8 mouse cellular contexts compared by ENCODE assay signal in genomic region chr5:19907381-19907982, GRCm38 (mm10).
DNase-seq lines count a peak whose midpoint lies in the region; ATAC-seq and TF ChIP-seq lines count a peak whose summit lies in the region.

No protein-coding gene starts in this region.

- ATAC-seq in forebrain, embryonic 15.5 days (replicated peaks), result peak; percentile 53
- no peak for ATAC-seq in liver, embryonic 13.5 days (ENCODE audit: low read depth)
- no peak for ATAC-seq in stomach, embryonic 16.5 days (ENCODE audit: insufficient read depth, low FRiP score)

- intact Hi-C loops in gastrocnemius, adult 2 months (cut with DNase I), result no loop called here

- H3K9me3 ChIP-seq in ES-E14 (ENCODE audit: control insufficient read depth, insufficient read depth, low read depth, low read length), result no peaks in the 10 kb centered on the region
- H3K9me3 ChIP-seq in forebrain, embryonic 15.5 days, result no peaks in the 10 kb centered on the region
- no peaks in the 10 kb centered on the region for H3K9me3 ChIP-seq in liver, embryonic 13.5 days (replicated peaks)
- no peaks in the 10 kb centered on the region for H3K9me3 ChIP-seq in stomach, embryonic 16.5 days (replicated peaks; ENCODE audit: control insufficient read depth, low read length)

- whole genome bisulfite sequencing in forebrain, embryonic 15.5 days, result 1% methylated on average over 12 of the region's 12 CpGs
- 8% methylated on average over 12 of the region's 12 CpGs for WGBS in liver, embryonic 13.5 days (ENCODE audit: insufficient replicate concordance)
- 6% methylated on average over 12 of the region's 12 CpGs for WGBS in stomach, embryonic 16.5 days

- H3K4me1 ChIP-seq in ES-E14 (ENCODE audit: control insufficient read depth in 2 of 2, insufficient read depth in 2 of 2, low read length in 2 of 2, poor library complexity in 1 of 2), result peaks cover 0 to 8% of the 10 kb centered on the region in 2 experiments; a peak in 2 of 4 replicates
- peaks cover 26% of the 10 kb centered on the region for H3K4me1 ChIP-seq in forebrain, embryonic 15.5 days
- H3K4me1 ChIP-seq in liver, embryonic 13.5 days (replicated peaks), result no peaks in the 10 kb centered on the region
- peaks cover 11% of the 10 kb centered on the region for H3K4me1 ChIP-seq in stomach, embryonic 16.5 days (ENCODE audit: control insufficient read depth, insufficient read depth, low read length)

- no peaks in the 10 kb centered on the region for H3K27me3 ChIP-seq in forebrain, embryonic 15.5 days
- peaks cover 21% of the 10 kb centered on the region for H3K27me3 ChIP-seq in liver, embryonic 13.5 days
- no peaks in the 10 kb centered on the region; the same call in 1 of the 2 replicates for H3K27me3 ChIP-seq in stomach, embryonic 16.5 days (ENCODE audit: control insufficient read depth, insufficient read depth, low read length)

- no peak for DNase-seq in gastrocnemius, adult 2 months
- DNase-seq in gastrocnemius, adult 8-10 months (ENCODE audit: low spot score in 2 of 2), result no peak
- DNase-seq in ES-E14 (ENCODE audit: low read depth, low spot score), result peak; percentile 34
- no peak for DNase-seq in liver, embryonic 13.5 days
- DNase-seq in gastrocnemius, postnatal 25 days, result no peak
- no peak for DNase-seq in T-cell, adult 2 months (ENCODE audit: low spot score)

- H3K4me2 ChIP-seq in forebrain, embryonic 15.5 days (replicated peaks), result peak overlapping the region; percentile 60
- peak overlapping the region; percentile 24; the same call in 1 of the 2 replicates for H3K4me2 ChIP-seq in liver, embryonic 13.5 days
- H3K4me2 ChIP-seq in stomach, embryonic 16.5 days (ENCODE audit: low read depth, low read length), result peak overlapping the region; percentile 62

- H3K27ac ChIP-seq in gastrocnemius, adult 2 months, result no peak overlapping the region
- H3K27ac ChIP-seq in ES-E14 (ENCODE audit: insufficient read depth, low read depth, low read length, poor library complexity, severe bottlenecking), result no peak overlapping the region
- H3K27ac ChIP-seq in forebrain, embryonic 15.5 days (replicated peaks), result peak overlapping the region; percentile 92
- H3K27ac ChIP-seq in liver, embryonic 13.5 days, result no peak overlapping the region
- no peak overlapping the region for H3K27ac ChIP-seq in stomach, embryonic 16.5 days (ENCODE audit: low read length)

- no peak for TF ChIP-seq CTCF in gastrocnemius, adult 2 months (IDR thresholded peaks at IDR 0.05)

- H3K4me3 ChIP-seq in gastrocnemius, adult 2 months, result peak overlapping the region; percentile 51
- H3K4me3 ChIP-seq in ES-E14 (ENCODE audit: insufficient read depth in 1 of 2, low read depth in 1 of 2, low read length in 2 of 2, poor library complexity in 1 of 2, severe bottlenecking in 1 of 2), result no peak overlapping the region
- peak overlapping the region; percentile 75 for H3K4me3 ChIP-seq in forebrain, embryonic 15.5 days
- H3K4me3 ChIP-seq in liver, embryonic 13.5 days (replicated peaks), result peak overlapping the region; percentile 21; the same call in 1 of the 2 replicates
- H3K4me3 ChIP-seq in stomach, embryonic 16.5 days (replicated peaks; ENCODE audit: low read length), result peak overlapping the region; percentile 40

- no peaks in the 10 kb centered on the region for H3K36me3 ChIP-seq in ES-E14 (ENCODE audit: control insufficient read depth, insufficient read depth, low read length, poor library complexity, severe bottlenecking)
- H3K36me3 ChIP-seq in forebrain, embryonic 15.5 days, result no peaks in the 10 kb centered on the region
- no peaks in the 10 kb centered on the region for H3K36me3 ChIP-seq in liver, embryonic 13.5 days
- H3K36me3 ChIP-seq in stomach, embryonic 16.5 days (ENCODE audit: control insufficient read depth, insufficient read depth, low read length), result no peaks in the 10 kb centered on the region

- no peak overlapping the region for H3K9ac ChIP-seq in ES-E14 (ENCODE audit: insufficient read depth, low read depth, low read length, poor library complexity, severe bottlenecking)
- peak overlapping the region; percentile 79 for H3K9ac ChIP-seq in forebrain, embryonic 15.5 days (replicated peaks)
- no peak overlapping the region for H3K9ac ChIP-seq in liver, embryonic 13.5 days
- peak overlapping the region; percentile 23; the same call in 1 of the 2 replicates for H3K9ac ChIP-seq in stomach, embryonic 16.5 days (ENCODE audit: low read length)

- in situ Hi-C loops in ES-E14 (cut with MboI; ENCODE audit: low sequenced_read_pairs in 2 of 2, unreplicated experiment in 2 of 2), result no loop called here

TF ChIP-seq in ES-E14, 5 proteins besides CTCF, POLR2A, EP300 and RAD21:
- TF ChIP-seq ZNF384 (IDR thresholded peaks at IDR 0.05; ENCODE audit: low read depth, low read length) (no peak), HCFC1 (IDR thresholded peaks at IDR 0.05; ENCODE audit: borderline replicate concordance, insufficient read depth, low read length) (no peak), ZC3H11A (IDR thresholded peaks at IDR 0.05; ENCODE audit: borderline replicate concordance, low read depth, low read length) (no peak), MAFK (IDR thresholded peaks at IDR 0.05; ENCODE audit: insufficient read depth, low read depth, low read length) (no peak), CHD2 (IDR thresholded peaks at IDR 0.05; ENCODE audit: low read depth, low read length) (no peak)

Comparison
In these comparisons a context has a peak if more than half of its experiments do, and no peak if none do; other contexts are left out.
1. H3K4me3 ChIP-seq: peak in gastrocnemius, adult 2 months (single experiment), forebrain, embryonic 15.5 days (single experiment), liver, embryonic 13.5 days (single experiment) and stomach, embryonic 16.5 days (single experiment); none in ES-E14 (0 of 2).
2. H3K9ac ChIP-seq: peak in forebrain, embryonic 15.5 days (single experiment) and stomach, embryonic 16.5 days (single experiment); none in ES-E14 (single experiment) and liver, embryonic 13.5 days (single experiment).
3. Peak in every context shown above with its lines, with median percentiles within 50 percentile points of each other: H3K4me2 ChIP-seq.